Mouse (Mus musculus): ENCODE data around the gene Eif3k.

GRCm38 (mm10) chr7:28948746-28949145 is 32.9 kb downstream of the Eif3k start:
- TF ChIP-seq CTCF (IDR thresholded peaks at IDR 0.05) (no peak), POLR2A (IDR thresholded peaks at IDR 0.05; ENCODE audit: insufficient read depth, low read depth, low read length) (no peak)

All from heart, adult 2 months (tissue).